Mouse (Mus musculus) heart, postnatal 4 days (tissue): ENCODE measurements around the gene Olfr95. TPM values are rescaled to one million over a fixed set of nuclear protein-coding genes. Genes with fewer than 3 reads are reported as not detected.

Experiments used
- total RNA-seq, 2 experiments: library from RNA; stranded (reverse); gene quantifications; 2 replicates each; pipeline ENCODE4 v1.2.3; 2021

Gene Olfr95
- total RNA-seq, 2 experiments from 2014 or later: not detected

Other genes with a start within 250 kb of the Olfr95 start
- gene 2410137M14Rik, start 231.9 kb downstream of the Olfr95 start, total RNA-seq: not detected
- gene H2-M5, start 223.6 kb downstream of the Olfr95 start, total RNA-seq: under 1 TPM; 0.29 to 0.43 TPM
- gene Zfp57, start 212.0 kb downstream of the Olfr95 start, total RNA-seq: 10 to 100 TPM in 1 of 2 experiments, 1 to 10 TPM in 1; 9.7 to 14.5 TPM
- gene Mog, start 189.7 kb downstream of the Olfr95 start, total RNA-seq: not detected
- gene Gabbr1, start 167.2 kb downstream of the Olfr95 start, total RNA-seq: 10 to 100 TPM; 21.6 to 22.4 TPM
- gene Olfr90, start 124.6 kb downstream of the Olfr95 start, total RNA-seq: not detected
- not detected for gene Olfr91, start 114.8 kb downstream of the Olfr95 start, total RNA-seq
- not detected for gene Olfr92, start 93.0 kb downstream of the Olfr95 start, total RNA-seq
- gene Olfr93, start 51.6 kb downstream of the Olfr95 start, total RNA-seq: not detected
- not detected for gene Ubd, start 19.2 kb downstream of the Olfr95 start, total RNA-seq
- gene Olfr94, start 12.1 kb downstream of the Olfr95 start, total RNA-seq: not detected
- not detected for gene Olfr96, start 7.0 kb upstream of the Olfr95 start, total RNA-seq
- not detected for gene Olfr97, start 24.2 kb upstream of the Olfr95 start, total RNA-seq
- not detected for gene Olfr98, start 50.6 kb upstream of the Olfr95 start, total RNA-seq
- 1 to 10 TPM; 1.5 to 2.0 TPM for gene H2-M3, start 57.1 kb upstream of the Olfr95 start, total RNA-seq
- not detected for gene Olfr99, start 70.3 kb upstream of the Olfr95 start, total RNA-seq
- gene Olfr101, start 91.2 kb upstream of the Olfr95 start, total RNA-seq: not detected
- not detected for gene Olfr102, start 103.9 kb upstream of the Olfr95 start, total RNA-seq
- not detected for gene Olfr103, start 126.6 kb upstream of the Olfr95 start, total RNA-seq
- gene Olfr104-ps, start 146.5 kb upstream of the Olfr95 start, total RNA-seq: not detected
- gene Olfr105-ps, start 165.9 kb upstream of the Olfr95 start, total RNA-seq: not detected
- not detected for gene Olfr106-ps, start 177.3 kb upstream of the Olfr95 start, total RNA-seq
- not detected for gene Olfr107, start 186.1 kb upstream of the Olfr95 start, total RNA-seq
- gene Olfr108, start 232.4 kb upstream of the Olfr95 start, total RNA-seq: not detected
- gene Olfr109, start 245.8 kb upstream of the Olfr95 start, total RNA-seq: not detected